Mouse (Mus musculus) layer of hippocampus, adult 18-20 months (tissue): ENCODE results near the gene Snx33. TPM values are rescaled to one million over a fixed set of nuclear protein-coding genes. Genes with fewer than 3 reads are reported as not detected.
"Not testable (repeated sequence)": the region's sequence is repeated elsewhere in the genome, so short reads cannot be mapped to it uniquely, and the experiment has no call there.

Experiments
- DNase-seq, 2 experiments: peaks; one replicate each; pipeline ENCODE4 v3.0.0; 2022; ENCODE audit warnings: low spot score in 2 of 2
- total RNA-seq, 2 experiments: library from RNA; stranded (reverse); gene quantifications; 2 replicates each; pipeline ENCODE4 v1.2.3; 2021

Snx33 gene
- total RNA-seq, 2 experiments from 2014 or later: 8.5 to 9.3 TPM

DNA sequence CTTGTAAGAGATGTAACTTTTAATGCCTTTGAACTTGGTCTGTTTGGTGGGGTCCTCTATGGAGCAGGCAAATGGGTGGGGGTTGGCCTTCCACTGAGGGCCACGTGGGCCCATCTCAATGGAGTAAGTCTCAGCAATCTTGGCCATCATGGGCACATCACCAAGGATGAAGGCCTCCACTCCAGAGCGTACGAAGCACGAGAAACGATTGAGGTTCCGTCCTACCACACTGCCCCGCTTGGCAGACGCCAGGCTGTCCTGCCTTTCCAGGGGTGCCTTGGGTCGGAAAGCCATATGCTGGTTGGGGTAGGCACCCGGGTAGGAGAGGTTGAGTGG lies 2.2 kb downstream of the Snx33 start:
- no peak for DNase-seq

DNA sequence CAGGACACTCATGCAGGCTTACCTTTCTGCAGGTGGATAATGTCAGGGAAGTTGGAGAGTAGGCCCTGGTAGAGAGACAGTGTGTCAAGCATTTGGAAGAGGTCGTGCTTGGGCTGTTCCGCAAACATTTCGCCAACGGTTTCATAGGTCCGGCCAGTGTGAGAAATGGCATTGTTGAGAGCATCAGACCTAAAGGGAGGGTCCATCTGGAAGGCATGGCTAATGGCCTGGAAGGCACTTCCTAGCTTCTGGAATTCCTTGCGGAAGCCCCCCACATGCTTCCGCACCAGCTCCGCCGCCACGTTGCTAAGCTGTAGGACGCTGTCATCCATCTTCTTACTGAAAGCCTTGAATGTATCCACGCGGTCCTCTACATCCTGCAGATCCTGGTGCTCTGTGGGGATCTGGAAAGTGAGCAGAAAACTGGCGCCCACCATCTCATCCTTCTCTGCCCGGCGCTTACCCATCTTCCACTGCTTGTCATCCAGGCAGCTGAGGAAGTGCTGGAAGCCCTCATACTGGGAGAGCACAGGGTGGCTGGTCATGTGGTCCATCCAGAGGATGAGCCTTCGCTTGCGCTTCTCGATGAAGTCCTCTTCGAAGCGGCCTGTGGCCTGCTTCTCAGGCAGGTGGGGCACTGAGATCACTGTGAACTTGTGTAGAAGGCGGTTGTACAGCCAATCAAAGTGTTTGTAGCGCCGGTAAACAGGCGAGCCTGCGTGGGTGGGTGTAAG lies 2.7 kb downstream of the Snx33 start:
- no peak for DNase-seq

DNA sequence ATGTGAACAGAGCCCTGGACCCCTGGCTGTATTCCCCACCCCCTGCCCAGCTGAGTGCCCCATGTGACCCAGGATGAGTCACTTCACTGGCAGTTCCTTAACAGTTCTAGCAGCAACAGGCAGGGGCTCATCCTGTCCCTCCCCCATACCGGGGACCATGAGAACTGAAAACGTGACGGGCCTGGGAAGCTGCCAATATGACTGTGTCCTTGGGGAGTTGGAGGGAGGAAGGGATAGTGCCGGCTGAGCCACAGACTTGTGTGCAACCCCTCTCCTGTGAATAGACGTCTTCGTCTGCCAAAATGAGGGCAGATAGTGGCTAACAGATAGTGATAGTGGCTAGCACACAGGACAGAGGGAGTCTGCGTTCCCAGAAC lies 3.5 kb downstream of the Snx33 start:
- DNase-seq: peak in 1 of 2 experiments; percentile 45

DNA sequence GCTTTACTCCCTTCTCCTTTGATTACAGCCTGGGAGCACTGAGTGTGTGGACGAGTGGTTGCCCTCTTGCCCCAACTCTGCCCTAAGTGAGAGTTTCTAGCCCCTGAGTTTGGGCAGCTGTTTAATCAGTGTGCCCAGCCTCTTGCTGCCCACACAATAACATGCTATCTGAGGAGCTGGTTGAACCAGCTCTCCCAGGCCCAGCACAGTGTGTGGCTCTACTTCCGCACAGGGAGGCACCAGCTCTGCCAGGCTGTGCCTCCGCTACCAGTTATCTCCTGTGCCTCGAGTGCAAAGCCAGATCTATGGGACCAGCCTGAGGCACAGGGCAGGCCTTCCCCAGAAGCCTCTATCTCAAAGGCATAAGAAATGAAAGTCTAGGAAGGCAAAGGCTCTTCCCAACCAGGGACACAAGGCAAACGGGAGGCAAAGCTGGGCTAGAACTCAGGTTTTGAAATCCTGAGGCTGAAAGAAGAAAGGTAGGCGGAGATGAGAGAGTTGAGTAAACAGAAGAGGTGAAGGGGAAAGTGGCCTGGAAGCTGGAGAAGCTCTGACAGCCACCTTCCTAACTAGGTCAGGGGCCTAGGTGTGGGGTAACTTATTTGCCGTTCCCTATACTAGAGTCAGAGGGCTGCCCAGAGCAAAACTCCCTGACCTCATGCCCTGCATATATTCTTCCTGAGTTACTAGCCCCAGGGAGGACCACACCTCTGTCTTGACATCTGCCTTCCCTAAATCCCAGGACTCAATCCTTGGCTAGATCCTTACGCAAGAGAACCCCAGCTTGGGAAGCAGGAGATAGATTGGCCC lies 4.1 kb downstream of the Snx33 start:
- DNase-seq: no peak

DNA sequence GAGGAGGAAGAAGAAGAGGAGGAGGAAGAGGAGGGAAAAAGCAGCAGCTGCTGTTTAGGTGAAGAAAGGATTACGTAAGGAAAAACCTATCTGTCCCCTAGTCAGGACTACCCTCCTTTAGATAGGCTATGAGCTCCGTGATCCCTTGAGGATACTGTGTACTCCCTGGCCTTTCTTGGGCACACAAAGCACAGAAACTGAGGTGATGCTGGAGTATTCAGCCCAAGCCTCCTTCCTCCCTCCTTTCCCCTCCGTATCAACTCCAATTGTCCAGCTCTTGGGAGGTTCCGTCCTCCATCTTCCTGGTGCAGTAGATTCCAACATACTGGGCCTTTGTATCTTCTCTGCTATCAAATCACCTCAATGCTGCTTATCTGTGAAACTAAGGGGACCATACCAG lies 5.4 kb downstream of the Snx33 start:
- DNase-seq: no peak

DNA sequence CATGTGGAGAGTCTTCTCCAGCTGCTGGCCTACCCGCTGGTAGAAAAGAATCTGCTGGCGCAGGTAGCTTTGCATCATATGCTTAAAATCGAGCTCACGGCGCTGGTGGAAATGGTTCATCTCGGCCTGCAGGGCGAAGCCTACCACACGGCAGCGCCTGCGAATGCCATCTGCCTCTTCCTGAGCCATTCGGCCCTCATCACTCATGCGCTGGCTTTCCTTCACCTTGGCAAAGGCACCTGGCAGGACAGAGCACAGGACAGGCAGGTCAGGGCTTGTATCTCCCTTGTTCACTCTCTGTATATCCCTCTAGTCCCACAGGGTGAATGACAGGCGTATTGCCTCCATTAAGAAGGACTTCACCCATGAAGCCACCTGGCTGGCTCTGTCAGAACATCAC lies 9.7 kb downstream of the Snx33 start:
- no peak for DNase-seq

DNA sequence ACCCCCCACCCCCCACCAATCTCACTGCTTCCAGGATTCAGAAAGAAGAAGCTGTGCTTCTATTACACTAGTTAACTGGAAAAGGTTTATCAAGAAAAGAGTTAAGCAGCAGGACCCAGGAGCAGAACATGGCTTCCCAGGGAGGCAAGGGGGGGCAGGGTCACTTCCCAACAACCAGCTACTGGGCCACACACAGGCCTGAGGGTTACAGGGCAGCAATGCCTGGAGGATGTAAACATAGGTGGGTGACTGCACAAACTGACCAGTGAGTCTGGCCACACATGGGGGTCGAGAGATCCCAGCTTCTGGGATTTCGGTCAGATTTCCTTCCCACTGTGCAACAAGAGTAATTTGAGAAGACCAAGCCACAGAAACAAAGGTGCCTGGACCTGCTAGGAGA lies 11.0 kb downstream of the Snx33 start:
- no peak for DNase-seq

DNA sequence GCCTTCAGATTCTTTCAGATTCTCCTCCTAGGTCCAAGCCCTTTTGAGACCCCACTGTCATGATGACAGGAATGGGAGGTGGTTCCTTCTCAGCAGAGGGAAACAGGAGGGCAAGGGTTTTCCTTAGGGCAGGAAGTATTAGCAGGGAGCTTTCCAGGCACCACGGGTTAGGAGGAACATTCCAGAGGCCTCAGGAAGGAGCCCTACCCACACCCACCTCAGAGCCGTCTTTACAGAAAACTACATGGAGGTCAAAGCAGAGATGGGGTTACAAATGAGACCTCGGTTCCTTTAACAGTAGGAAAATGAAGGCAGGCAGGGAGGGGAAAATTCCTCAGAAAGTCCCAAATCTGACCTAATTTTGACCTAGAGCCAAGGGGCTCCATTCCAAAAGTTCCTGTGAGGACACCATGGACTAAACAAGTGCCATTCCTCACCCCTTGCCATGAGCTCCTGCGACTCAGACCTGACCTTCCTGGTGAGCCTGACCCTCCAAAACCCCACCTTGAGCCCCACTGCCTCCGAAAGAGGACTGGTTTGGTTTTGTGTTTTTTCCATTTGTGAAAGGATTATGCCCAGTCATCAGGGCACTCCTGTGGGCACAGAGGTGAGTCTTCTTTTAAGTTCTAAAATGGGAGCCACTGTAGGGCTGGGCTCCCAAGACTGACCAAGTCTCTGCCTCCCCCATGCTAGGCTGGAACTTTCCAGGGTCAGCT lies 12.3 kb downstream of the Snx33 start:
- DNase-seq: no peak

DNA sequence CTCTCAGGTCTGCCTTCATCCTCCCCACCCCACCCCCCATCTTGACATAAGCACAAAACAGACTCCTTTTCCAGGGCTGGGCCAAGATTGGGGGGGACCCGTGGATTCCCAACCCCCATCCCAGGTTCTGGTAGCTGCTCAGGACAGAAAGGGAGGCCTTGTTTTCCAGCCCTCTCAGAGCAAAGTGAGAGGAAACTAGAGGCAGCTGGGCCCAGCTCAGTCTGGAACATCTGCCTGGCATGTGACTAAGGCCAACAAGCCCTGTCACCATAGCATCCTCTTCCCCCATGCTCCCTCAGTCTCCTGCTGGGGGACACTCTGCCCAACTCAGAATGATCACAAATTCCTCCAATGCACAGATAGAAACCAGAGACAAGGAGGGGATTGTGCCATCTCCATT lies 13.1 kb downstream of the Snx33 start:
- DNase-seq: no peak

DNA sequence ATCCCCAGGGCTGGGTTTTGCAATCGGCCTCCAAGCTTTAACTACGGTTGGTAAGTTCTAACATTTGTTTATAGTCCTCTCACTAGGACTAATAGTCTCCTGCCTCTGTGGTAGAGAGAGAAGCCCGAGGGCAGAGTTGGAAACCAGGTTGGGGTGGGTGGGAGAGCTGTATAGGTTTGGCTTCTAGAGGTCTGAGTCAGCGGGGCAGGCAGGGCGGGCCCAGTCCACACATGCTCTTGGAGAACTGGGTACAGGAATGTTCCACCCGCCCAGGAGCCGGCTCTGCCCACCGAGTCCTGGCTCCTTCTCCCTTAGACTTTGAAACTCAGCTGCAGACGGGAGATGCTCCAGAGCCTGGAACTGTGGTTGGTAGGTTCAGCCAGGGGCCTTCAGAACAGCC lies 14.2 kb downstream of the Snx33 start:
- no peak for DNase-seq

DNA sequence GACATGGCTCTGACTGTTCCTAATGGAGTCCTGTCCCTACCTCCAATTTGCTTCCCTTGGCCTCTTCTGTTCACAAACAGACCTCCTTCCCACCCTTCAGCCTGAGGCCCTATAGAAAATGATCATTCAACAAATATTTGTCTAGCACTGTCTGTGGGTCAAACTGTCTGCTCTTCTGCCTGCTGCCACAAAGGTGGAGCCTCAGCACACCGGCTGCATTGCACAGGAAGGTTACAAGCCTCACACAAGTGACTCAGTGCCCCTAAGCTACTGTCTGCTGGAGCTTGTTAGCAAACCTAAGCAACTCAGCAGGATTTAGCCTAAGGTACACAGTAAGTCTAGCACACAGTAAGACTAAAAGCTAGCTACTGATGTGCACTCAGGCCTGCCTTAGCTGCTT lies 17.2 kb downstream of the Snx33 start:
- no peak for DNase-seq

DNA sequence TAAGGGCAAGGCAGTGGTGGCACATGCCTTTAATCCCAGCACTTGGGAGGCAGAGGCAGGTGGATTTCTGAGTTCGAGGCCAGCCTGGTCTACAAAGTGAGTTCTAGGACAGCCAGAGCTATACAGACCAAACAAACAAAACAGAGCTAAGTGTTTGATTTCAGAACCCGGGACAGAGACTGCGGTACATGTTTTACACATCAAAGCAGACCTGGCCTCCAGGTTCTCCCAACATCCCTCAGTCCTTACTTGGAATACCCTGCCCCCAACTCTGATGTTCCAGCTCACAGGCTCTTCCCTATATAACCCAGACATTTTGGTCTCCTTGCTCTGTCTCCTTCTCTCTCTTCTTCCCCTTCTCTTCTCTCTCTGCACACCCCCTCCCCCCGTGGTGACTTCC lies 18.2 kb downstream of the Snx33 start:
- not testable (repeated sequence) for DNase-seq

DNA sequence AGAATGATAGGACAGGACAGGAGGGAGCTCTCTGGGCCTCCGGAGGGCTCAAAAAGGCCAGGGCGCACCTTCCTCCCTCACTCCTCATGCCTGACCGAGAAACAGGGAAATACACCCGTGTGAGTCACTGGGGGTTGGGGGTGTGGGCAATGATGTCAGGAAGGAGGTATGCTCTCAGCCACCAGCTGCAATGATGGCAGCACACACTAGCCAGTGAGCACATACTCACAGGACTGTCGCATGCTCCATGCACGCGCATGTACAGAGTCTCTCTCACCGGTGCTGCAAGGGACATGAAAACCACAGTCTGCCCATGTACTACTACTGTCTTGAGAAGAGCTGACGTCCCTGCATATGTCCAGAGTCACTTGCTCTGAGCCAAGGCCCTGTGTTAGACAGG lies 20.6 kb downstream of the Snx33 start:
- DNase-seq: no peak

DNA sequence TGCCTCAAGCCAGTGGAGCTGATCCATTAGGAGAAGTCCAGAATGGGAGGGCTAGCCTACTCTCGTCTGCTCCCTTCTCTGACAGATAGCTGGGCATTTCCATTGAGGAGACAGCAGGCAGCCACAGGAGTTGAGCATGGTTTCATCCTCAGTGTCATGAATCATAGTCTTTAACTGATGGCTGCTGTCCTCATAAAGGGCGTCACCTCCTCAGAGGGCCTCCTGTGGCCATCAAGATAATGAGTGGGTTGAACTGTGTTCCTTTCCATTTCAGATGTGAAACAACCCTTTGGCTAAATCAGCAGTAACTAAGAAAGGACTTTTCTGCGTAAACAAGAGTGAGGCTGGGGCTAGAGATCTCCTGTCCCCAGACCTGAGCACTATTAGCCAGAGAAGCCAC lies 24.5 kb downstream of the Snx33 start:
- DNase-seq: no peak

DNA sequence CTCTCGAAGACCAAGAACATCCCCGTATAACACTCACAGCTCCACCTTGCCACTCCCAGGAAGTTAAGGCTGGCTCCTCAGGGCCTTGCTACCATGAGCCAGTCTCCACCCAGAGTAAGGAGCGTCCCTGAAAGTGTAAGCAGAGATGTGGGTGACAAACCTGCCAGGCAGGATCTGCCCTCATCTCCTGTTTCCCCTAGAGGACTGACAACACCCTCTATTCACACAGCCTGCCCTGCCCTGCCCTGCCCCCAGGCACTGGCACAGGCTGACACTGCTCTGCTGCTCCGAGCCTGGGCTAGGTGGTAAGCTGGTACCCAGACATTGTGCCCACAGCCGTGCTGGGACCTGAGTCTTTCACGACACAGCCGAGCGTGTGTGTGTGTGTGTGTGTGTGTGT lies 27.0 kb downstream of the Snx33 start:
- no peak for DNase-seq

DNA sequence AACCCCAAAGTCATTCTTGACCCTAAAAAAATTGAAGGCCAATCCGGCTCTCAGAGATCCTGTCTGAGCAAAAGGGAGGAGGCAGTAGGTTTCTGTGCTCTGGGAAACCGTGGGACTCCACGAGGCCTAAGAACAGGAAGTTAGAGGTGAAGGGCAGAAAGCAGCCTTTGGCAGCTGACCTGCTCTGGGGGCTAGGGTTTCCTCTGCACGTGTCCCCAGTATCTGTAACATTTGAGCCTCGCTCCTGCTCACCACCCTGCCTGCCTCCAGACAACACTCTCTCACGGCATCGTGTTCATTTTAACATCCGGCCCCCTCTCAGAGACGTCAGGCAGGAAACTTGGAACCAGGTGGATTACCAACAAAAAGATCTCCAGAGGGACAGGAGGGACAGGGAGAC lies 27.6 kb downstream of the Snx33 start:
- no peak for DNase-seq

DNA sequence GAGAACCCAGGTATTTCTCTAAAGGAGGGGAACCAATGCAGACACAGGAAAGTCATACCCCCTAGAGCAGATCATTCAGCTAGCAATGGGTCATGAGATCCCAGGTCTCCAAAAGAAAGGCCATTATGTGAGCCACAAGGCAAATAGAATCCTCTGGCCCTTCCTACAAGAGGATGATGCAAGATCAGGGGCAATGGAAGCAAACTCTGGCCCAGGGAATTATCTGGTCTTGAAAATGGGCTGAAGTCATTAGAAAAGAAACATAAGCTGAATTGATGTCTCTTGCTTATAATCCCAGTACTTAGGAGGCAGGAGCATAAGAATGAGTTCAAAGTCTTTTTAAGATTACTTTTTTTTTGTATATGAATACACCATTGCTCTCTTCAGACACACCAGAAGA lies 28.1 kb downstream of the Snx33 start:
- DNase-seq: no peak

DNA sequence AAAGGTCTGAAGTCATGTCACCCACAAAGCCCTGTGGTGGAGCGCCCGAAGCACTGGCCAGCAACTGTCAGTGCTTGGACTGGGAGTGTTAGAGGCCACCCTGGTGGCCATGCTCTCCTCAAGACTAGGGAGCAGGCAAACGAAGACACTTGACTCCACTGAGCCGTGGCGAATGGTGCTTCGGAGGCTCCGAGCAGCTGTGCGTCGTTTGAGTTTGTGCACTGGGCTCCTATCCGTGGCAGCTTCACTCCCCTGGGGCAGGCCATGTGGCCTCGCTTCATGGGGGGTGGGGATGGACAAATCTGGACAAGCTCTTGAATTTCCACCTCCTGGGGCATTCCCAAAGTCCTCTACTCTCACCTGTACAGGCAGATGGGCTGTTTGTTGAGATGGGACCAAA lies 28.8 kb downstream of the Snx33 start:
- DNase-seq: no peak

DNA sequence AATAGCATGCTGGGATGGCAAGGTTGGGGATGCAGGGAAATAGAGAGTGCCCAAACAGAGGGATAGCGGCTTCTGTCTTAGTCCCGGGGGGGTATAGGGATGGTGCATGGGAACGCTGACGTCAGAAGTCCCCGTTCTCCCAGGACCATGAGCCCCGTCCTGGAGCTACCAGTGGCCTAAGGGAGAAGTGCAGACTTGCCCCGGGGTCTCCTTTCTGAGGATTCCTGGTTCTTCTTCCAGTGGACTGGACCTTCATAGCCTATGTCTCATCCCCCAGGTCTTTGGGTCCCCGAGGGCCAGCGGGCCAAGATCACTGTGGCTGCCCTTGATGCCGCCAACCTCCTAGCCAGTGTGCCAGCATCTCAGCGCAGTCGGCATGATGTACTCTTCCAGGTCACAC lies 31.4 kb downstream of the Snx33 start:
- DNase-seq: no peak

DNA sequence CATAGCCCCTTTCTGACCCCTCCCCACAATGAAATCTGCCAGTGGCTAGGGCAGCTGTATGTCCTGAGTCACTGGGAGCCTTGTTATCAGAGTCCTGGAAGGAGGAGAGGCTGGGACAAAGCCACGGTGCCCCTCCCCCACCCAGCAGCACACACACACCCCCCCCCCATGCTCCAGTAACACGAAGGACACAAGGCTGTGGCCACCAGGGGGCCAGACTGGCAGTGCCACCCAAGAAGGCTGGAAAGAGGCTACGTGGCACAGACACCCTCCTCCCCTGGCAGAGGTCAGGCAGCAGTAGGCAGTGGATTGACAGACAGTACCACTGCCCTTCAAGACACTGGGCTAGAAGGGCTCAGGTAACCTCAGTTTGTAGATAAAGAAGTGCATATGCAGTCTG lies 34.2 kb downstream of the Snx33 start:
- DNase-seq: no peak

DNA sequence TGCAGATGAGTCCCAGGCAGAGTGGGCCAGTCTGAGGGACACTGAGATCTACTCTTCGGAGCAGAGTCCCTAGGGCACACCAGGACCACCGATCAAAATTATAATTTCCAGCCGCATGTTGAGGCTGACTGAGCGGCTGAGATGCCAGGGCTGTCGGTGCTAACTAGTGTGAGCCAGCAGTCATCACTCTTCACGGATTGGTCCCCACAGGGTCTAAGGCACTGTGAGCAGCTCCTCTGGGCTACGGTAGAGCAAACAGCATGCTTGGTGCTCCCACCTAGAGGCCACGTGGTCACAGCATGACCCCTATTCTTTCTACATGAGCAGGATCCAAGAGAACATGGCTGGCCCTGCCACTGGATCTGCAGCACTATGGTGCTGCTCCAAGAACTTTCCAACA lies 34.9 kb downstream of the Snx33 start:
- DNase-seq: no peak

DNA sequence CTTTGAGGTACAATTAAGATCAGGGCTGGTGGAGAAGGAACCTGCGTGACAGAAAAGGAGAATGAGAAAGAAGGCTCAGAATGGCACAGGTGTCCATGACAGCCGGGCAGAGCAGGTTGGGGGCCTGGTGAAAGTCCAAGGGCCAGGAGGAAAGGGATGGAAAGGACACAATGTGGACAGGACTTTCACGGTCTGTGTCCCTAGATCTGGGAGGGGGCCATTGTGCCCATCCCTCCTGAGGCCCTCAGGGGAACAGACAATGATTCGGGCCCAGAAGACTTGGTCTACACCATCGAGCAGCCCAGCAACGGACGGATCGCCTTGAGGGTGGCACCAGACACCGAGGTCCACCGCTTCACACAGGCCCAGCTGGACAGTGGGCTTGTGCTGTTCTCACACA lies 36.1 kb downstream of the Snx33 start:
- DNase-seq: no peak
